In the genomic region with DNA sequence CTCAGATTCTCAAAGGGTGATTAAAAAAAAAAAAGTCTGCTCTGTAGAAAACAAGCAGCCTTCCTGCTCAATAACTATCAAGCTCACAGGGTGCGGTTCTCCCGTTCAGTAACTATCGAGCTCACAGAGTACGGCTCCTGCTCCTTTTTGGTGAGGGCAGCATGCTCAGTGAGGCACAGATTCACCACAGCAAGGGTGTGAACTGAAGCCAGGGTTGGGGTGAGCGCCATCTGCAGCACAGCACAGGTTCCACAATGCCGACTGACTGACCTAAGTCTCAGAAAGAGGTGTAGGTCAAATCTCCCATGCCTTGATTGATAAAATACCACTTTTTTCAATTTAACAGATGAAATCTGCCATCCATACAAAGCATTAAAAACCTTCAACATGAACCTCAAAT, we compare ENCODE assay signal across 13 mouse cellular contexts.
A peak's percentile ranks its signal among the peaks of the same experiment; 100 is the strongest.
DNase-seq lines count a peak whose midpoint lies in the region; ATAC-seq and TF ChIP-seq lines count a peak whose summit lies in the region.
"Had no signal": no experiment of that assay in that cellular context is flagged by ENCODE, and none has a peak within 500 bp of the region (broad histone marks: within the 10 kb centered on the region; RNA-seq: fewer than 3 reads in every experiment).

No protein-coding gene starts in this region.

- H3K27ac ChIP-seq in intestine, postnatal 0 days (ENCODE audit: low read depth, low read length), result no peak overlapping the region
- no peak overlapping the region for H3K27ac ChIP-seq in intestine, embryonic 15.5 days
- H3K27ac ChIP-seq in stomach, postnatal 0 days (replicated peaks), result no peak overlapping the region
- H3K27ac ChIP-seq: kidney, embryonic 15.5 days; midbrain, embryonic 15.5 days had no signal

- no peak for ATAC-seq in intestine, postnatal 0 days
- no peak for ATAC-seq in intestine, embryonic 15.5 days
- no peak for ATAC-seq in stomach, postnatal 0 days (ENCODE audit: low FRiP score, low TSS enrichment)
- ATAC-seq: midbrain, embryonic 15.5 days; Patski had no signal

- H3K9ac ChIP-seq in intestine, postnatal 0 days (ENCODE audit: low read depth, low read length), result no peak overlapping the region
- H3K9ac ChIP-seq in intestine, embryonic 15.5 days, result no peak overlapping the region
- H3K9ac ChIP-seq in stomach, postnatal 0 days (ENCODE audit: low read length), result no peak overlapping the region
- H3K9ac ChIP-seq: kidney, embryonic 15.5 days; lung, embryonic 14.5 days; midbrain, embryonic 15.5 days had no signal

- peak; percentile 50 for DNase-seq in testis, postnatal 10 days (ENCODE audit: low spot score)
- DNase-seq in testis, postnatal 14 days (ENCODE audit: low spot score), result no peak
- DNase-seq in cerebellum, adult 11 months, result peak; percentile 84
- DNase-seq in stomach, postnatal 0 days (ENCODE audit: low spot score), result no peak
- no peak for DNase-seq in kidney, postnatal 25 days
- DNase-seq: lung, embryonic 14.5 days; thymus, adult 2 months had no signal

- H3K4me1 ChIP-seq in intestine, postnatal 0 days (replicated peaks; ENCODE audit: control insufficient read depth, insufficient read depth, low read length), result no peaks in the 10 kb centered on the region; the same call in none of the 2 replicates
- peaks cover 5% of the 10 kb centered on the region; the same call in 1 of the 2 replicates for H3K4me1 ChIP-seq in intestine, embryonic 15.5 days (replicated peaks)
- H3K4me1 ChIP-seq in stomach, postnatal 0 days (replicated peaks; ENCODE audit: control insufficient read depth, insufficient read depth), result no peaks in the 10 kb centered on the region

- 76% methylated on average over 6 of the region's 6 CpGs for WGBS in intestine, postnatal 0 days
- 74% methylated on average over 6 of the region's 6 CpGs for whole genome bisulfite sequencing in intestine, embryonic 15.5 days
- WGBS in stomach, postnatal 0 days, result 67% methylated on average over 6 of the region's 6 CpGs

- H3K27me3 ChIP-seq in intestine, postnatal 0 days (replicated peaks; ENCODE audit: control insufficient read depth, insufficient read depth, low read length), result no peaks in the 10 kb centered on the region
- H3K27me3 ChIP-seq in intestine, embryonic 15.5 days (replicated peaks), result no peaks in the 10 kb centered on the region
- no peaks in the 10 kb centered on the region for H3K27me3 ChIP-seq in stomach, postnatal 0 days (ENCODE audit: control insufficient read depth, insufficient read depth, low read length)
- H3K27me3 ChIP-seq: kidney, embryonic 15.5 days; midbrain, embryonic 15.5 days; Patski had no signal

- TF ChIP-seq CTCF in intestine, postnatal 0 days (IDR thresholded peaks at IDR 0.05; ENCODE audit: low read depth), result peak; percentile 38; the same call in 1 of the 2 replicates
- peak; percentile 35 for TF ChIP-seq CTCF in stomach, postnatal 0 days (IDR thresholded peaks at IDR 0.05; ENCODE audit: low read depth)

- no peaks in the 10 kb centered on the region for H3K9me3 ChIP-seq in intestine, postnatal 0 days (ENCODE audit: control insufficient read depth)
- no peaks in the 10 kb centered on the region for H3K9me3 ChIP-seq in intestine, embryonic 15.5 days
- no peaks in the 10 kb centered on the region for H3K9me3 ChIP-seq in stomach, postnatal 0 days (ENCODE audit: control insufficient read depth, low read length)
- H3K9me3 ChIP-seq: kidney, embryonic 15.5 days; midbrain, embryonic 15.5 days had no signal

- no peak overlapping the region for H3K4me3 ChIP-seq in intestine, postnatal 0 days (ENCODE audit: low read depth, low read length)
- H3K4me3 ChIP-seq in intestine, embryonic 15.5 days (replicated peaks), result no peak overlapping the region
- no peak overlapping the region for H3K4me3 ChIP-seq in stomach, postnatal 0 days (ENCODE audit: low read depth, low read length)
- H3K4me3 ChIP-seq: erythroblast, embryonic 14.5 days; kidney, embryonic 15.5 days; midbrain, embryonic 15.5 days had no signal

- no peak for TF ChIP-seq EP300 in stomach, postnatal 0 days (optimal IDR thresholded peaks at IDR 0.05)

- no peaks in the 10 kb centered on the region for H3K36me3 ChIP-seq in intestine, postnatal 0 days (ENCODE audit: control insufficient read depth, insufficient read depth)
- no peaks in the 10 kb centered on the region for H3K36me3 ChIP-seq in intestine, embryonic 15.5 days
- peaks cover 3% of the 10 kb centered on the region; the same call in 1 of the 2 replicates for H3K36me3 ChIP-seq in stomach, postnatal 0 days (ENCODE audit: control insufficient read depth, insufficient read depth, low read length)
- H3K36me3 ChIP-seq: kidney, embryonic 15.5 days; midbrain, embryonic 15.5 days had no signal

- H3K4me2 ChIP-seq in intestine, postnatal 0 days (replicated peaks; ENCODE audit: low read depth), result no peak overlapping the region
- no peak overlapping the region for H3K4me2 ChIP-seq in intestine, embryonic 15.5 days (replicated peaks)
- H3K4me2 ChIP-seq in stomach, postnatal 0 days (replicated peaks; ENCODE audit: low read depth), result no peak overlapping the region
- H3K4me2 ChIP-seq: kidney, embryonic 15.5 days; lung, embryonic 14.5 days; midbrain, embryonic 15.5 days had no signal

Comparison
In these comparisons a context has a peak if more than half of its experiments do, and no peak if none do; other contexts are left out.
1. DNase-seq: peak in testis, postnatal 10 days (single experiment) and cerebellum, adult 11 months (single experiment); none in testis, postnatal 14 days (single experiment), stomach, postnatal 0 days (single experiment) and kidney, postnatal 25 days (0 of 2).